Mouse (Mus musculus) CH12.LX (cell line): ENCODE results near the gene Tcea2. TPM values are rescaled to one million over a fixed set of nuclear protein-coding genes. Genes with fewer than 3 reads are reported as not detected.

Source experiments
- DNase-seq: peaks from one replicate; pipeline ENCODE4 v3.0.0-alpha.2; 2013; ENCODE audit errors: extremely low read depth
- H3K27ac ChIP-seq: 2 replicates; pipeline ENCODE4 v1.5.1; 2012; ENCODE audit warnings: low read depth, mild to moderate bottlenecking, control low read depth, moderate library complexity; ENCODE audit not compliant: insufficient read depth
- H3K27me3 ChIP-seq: replicated peaks from 2 replicates; pipeline ENCODE3; 2012; ENCODE audit warnings: inconsistent platforms
- H3K36me3 ChIP-seq, 2 experiments: replicated peaks in 1 of 2; 2 replicates each; pipeline versions ENCODE3 to v1.6.1; 2012; ENCODE audit warnings: inconsistent platforms in 1 of 2, low read length in 1 of 2, mild to moderate bottlenecking in 1 of 2, mixed read lengths in 1 of 2, moderate library complexity in 1 of 2; ENCODE audit not compliant: control insufficient read depth in 1 of 2, insufficient read depth in 1 of 2
- H3K4me1 ChIP-seq, 2 experiments: 2 replicates each; pipeline ENCODE4 v1.6.1; 2012; ENCODE audit warnings: inconsistent platforms in 1 of 2, moderate library complexity in 1 of 2; ENCODE audit not compliant: insufficient read depth in 2 of 2, control insufficient read depth in 1 of 2
- H3K4me2 ChIP-seq: 2 replicates; pipeline ENCODE4 v1.6.1; 2012; ENCODE audit warnings: low read depth, mild to moderate bottlenecking, control low read depth; ENCODE audit not compliant: poor library complexity, insufficient read depth, severe bottlenecking
- H3K4me3 ChIP-seq, 3 experiments: fragments of 150-350 bp in 1 of 3; sonication (generic) in 1 of 3; replicated peaks in 1 of 3; 2 replicates each; pipeline versions ENCODE3 to v1.5.1; 2011 to 2012; ENCODE audit warnings: low read depth in 2 of 3, low read length in 2 of 3, mild to moderate bottlenecking in 2 of 3, moderate library complexity in 2 of 3, control low read depth in 1 of 3, improper control_type of control experiment in 1 of 3, inconsistent platforms in 1 of 3, mixed read lengths in 1 of 3; ENCODE audit not compliant: poor library complexity in 1 of 3
- H3K79me2 ChIP-seq: replicated peaks from 2 replicates; pipeline ENCODE4 v1.6.1; 2012; ENCODE audit warnings: mild to moderate bottlenecking, moderate library complexity; ENCODE audit not compliant: control insufficient read depth, poor library complexity, insufficient read depth, severe bottlenecking; ENCODE audit errors: extremely low read depth
- H3K9ac ChIP-seq: 2 replicates; pipeline ENCODE4 v1.6.1; 2012; ENCODE audit warnings: low read depth, mild to moderate bottlenecking, control low read depth, moderate library complexity; ENCODE audit not compliant: insufficient read depth
- H3K9me3 ChIP-seq: replicated peaks from 2 replicates; pipeline ENCODE3; 2012; ENCODE audit warnings: low read length, inconsistent platforms, mixed read lengths
- BHLHE40 ChIP-seq: IDR thresholded peaks from 2 replicates; pipeline ENCODE4 v1.6.1; 2011; ENCODE audit warnings: mild to moderate bottlenecking, low read depth, low read length, improper control_type of control experiment
- EP300 ChIP-seq: IDR thresholded peaks from 2 replicates; pipeline ENCODE4 v1.6.1; 2011; ENCODE audit warnings: low read length, improper control_type of control experiment
- HCFC1 ChIP-seq: IDR thresholded peaks from 2 replicates; pipeline ENCODE4 v1.6.1; 2012; ENCODE audit warnings: low read depth, mild to moderate bottlenecking, inconsistent platforms, low read length, improper control_type of control experiment
- IRF4 ChIP-seq: IDR thresholded peaks from 2 replicates; pipeline ENCODE4 v1.6.1; 2014; ENCODE audit warnings: low read depth, mild to moderate bottlenecking, inconsistent platforms, low read length, improper control_type of control experiment
- JUND ChIP-seq: conservative IDR thresholded peaks from 2 replicates; pipeline ENCODE4 v1.6.1; 2011; ENCODE audit warnings: low read depth, low read length, improper control_type of control experiment
- KAT2A ChIP-seq: IDR thresholded peaks from 2 replicates; pipeline ENCODE4 v1.6.1; 2012; ENCODE audit warnings: low read length, improper control_type of control experiment, inconsistent platforms; ENCODE audit not compliant: insufficient replicate concordance
- MAFK ChIP-seq: IDR thresholded peaks from 2 replicates; pipeline ENCODE4 v1.6.1; 2011; ENCODE audit warnings: low read length, improper control_type of control experiment; ENCODE audit not compliant: insufficient replicate concordance
- MAX ChIP-seq: IDR thresholded peaks from 2 replicates; pipeline ENCODE4 v1.6.1; 2011; ENCODE audit warnings: low read length, improper control_type of control experiment
- MAZ ChIP-seq: IDR thresholded peaks from 2 replicates; pipeline ENCODE4 v1.6.1; 2012; ENCODE audit warnings: low read depth, mild to moderate bottlenecking, inconsistent platforms, low read length, improper control_type of control experiment, moderate library complexity
- MEF2A ChIP-seq: IDR thresholded peaks from 2 replicates; pipeline ENCODE4 v1.6.1; 2014; ENCODE audit warnings: low read depth, mild to moderate bottlenecking, inconsistent platforms, low read length, improper control_type of control experiment, borderline replicate concordance
- POLR2A ChIP-seq: IDR thresholded peaks from 2 replicates; pipeline ENCODE4 v1.6.1; 2011; ENCODE audit warnings: low read depth, mild to moderate bottlenecking, improper control_type of control experiment, low read length
- POLR2AphosphoS2 ChIP-seq: IDR thresholded peaks from 2 replicates; pipeline ENCODE4 v1.6.1; 2011; ENCODE audit warnings: low read depth, low read length, improper control_type of control experiment
- RAD21 ChIP-seq: IDR thresholded peaks from 2 replicates; pipeline ENCODE4 v1.6.1; 2011; ENCODE audit warnings: low read depth, mild to moderate bottlenecking, low read length, improper control_type of control experiment, moderate library complexity
- RCOR1 ChIP-seq: conservative IDR thresholded peaks from 2 replicates; pipeline ENCODE4 v1.6.1; 2012; ENCODE audit warnings: low read depth, mild to moderate bottlenecking, inconsistent platforms, low read length, improper control_type of control experiment
- TBP ChIP-seq: conservative IDR thresholded peaks from 2 replicates; pipeline ENCODE4 v1.6.1; 2011; ENCODE audit warnings: low read depth, low read length, improper control_type of control experiment
- UBTF ChIP-seq: IDR thresholded peaks from 2 replicates; pipeline ENCODE4 v1.6.1; 2012; ENCODE audit warnings: low read depth, mild to moderate bottlenecking, inconsistent platforms, low read length, improper control_type of control experiment, moderate library complexity
- USF1 ChIP-seq: IDR thresholded peaks from 2 replicates; pipeline ENCODE4 v1.6.1; 2014; ENCODE audit warnings: low read depth, mild to moderate bottlenecking, inconsistent platforms, low read length, improper control_type of control experiment
- USF2 ChIP-seq: conservative IDR thresholded peaks from 2 replicates; pipeline ENCODE4 v1.6.1; 2011; ENCODE audit warnings: low read depth, low read length, improper control_type of control experiment
- ZC3H11A ChIP-seq: IDR thresholded peaks from 2 replicates; pipeline ENCODE4 v1.6.1; 2012; ENCODE audit warnings: low read depth, mild to moderate bottlenecking, inconsistent platforms, low read length, improper control_type of control experiment
- ZKSCAN1 ChIP-seq: IDR thresholded peaks from 2 replicates; pipeline ENCODE4 v1.6.1; 2012; ENCODE audit warnings: low read depth, inconsistent platforms, low read length, improper control_type of control experiment, borderline replicate concordance
- dilution Hi-C: fragments of 300-500 bp; cut with MboI; formaldehyde crosslinking; loops from 2 replicates; pipeline ENCODE4 v1.14.3; 2020; ENCODE audit warnings: low sequenced_read_pairs; ENCODE audit not compliant: extremely low pct_unique_long_range_greater_than_20kb, extremely low pct_ligation_motif_present
- in situ Hi-C: fragments of 300-500 bp; cut with MboI; formaldehyde crosslinking; loops from 3 replicates; pipeline ENCODE4 v1.14.3; 2019; ENCODE audit warnings: low sequenced_read_pairs, low pct_ligation_motif_present, low pct_unique_long_range_greater_than_20kb, mixed read lengths
- polyA plus RNA-seq: library from polyadenylated mRNA; unstranded; fragments of >175 nt; gene quantifications from 2 replicates; pipeline ENCODE4 v1.2.1, GENCODE M21; 2012; ENCODE audit warnings: low read depth; ENCODE audit not compliant: insufficient read length
- total RNA-seq, 2 experiments: library from RNA; depleted of rRNA; stranded (reverse); fragments of 300-350 nt in 1 of 2; fragments of >200 nt in 1 of 2; gene quantifications; 2 replicates each; pipeline ENCODE4 v1.2.3; 2012 to 2014

The Tcea2 gene
- total and polyA plus RNA-seq, 3 experiments, result 8.8 to 14.4 (median 9.2) TPM

GRCm38 (mm10) chr2:181693339-181694280, 13.5 kb downstream of the Tcea2 start, which contains the start of gene Rgs19 (continued):
- TF ChIP-seq MAZ, result peak; percentile 93
- TF ChIP-seq, all 38 proteins: peak for 18

DNA sequence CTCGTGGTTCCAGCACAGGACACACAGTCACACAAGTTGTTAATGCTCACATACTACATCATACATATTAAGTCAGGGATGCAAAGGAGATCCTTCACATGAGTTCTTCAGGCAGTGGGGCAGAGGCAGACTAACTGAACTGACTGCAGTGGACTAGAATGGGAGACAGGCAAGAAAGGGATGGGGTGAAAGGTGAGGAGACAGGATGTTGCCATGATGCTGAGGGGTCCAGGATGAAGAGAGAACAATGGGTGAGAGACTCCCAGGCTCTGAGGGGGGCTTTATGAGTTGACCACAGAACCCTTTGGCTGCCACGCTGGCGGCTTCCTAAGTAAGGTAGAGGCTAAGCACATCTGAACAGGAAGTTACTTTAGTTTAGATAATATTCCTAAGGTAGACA, 14.5 kb downstream of the Tcea2 start:
- H3K4me3 ChIP-seq, result peak overlapping the region in 2 of 3 experiments; percentile 70 to 71
- H3K4me2 ChIP-seq, result 0 out of 2 replicates have a peak overlapping the region, but pooled peaks have one; percentile 64
- H3K9me3 ChIP-seq, result no peaks in the 10 kb centered on the region
- dilution Hi-C loops (no loop called here), in situ Hi-C loops (loop anchor here (10.0 kb wide), 2 partner anchors 80 to 290 kb away; no protein-coding TSS in a partner anchor)
- TF ChIP-seq KAT2A, result no peak
- no peak for TF ChIP-seq RCOR1
- TF ChIP-seq HCFC1, result no peak
- TF ChIP-seq UBTF, result no peak
- TF ChIP-seq ZKSCAN1, result no peak
- TF ChIP-seq POLR2A, result no peak
- TF ChIP-seq RAD21, result no peak
- TF ChIP-seq MAZ, result no peak
- no peak for TF ChIP-seq POLR2AphosphoS2
- TF ChIP-seq TBP, result no peak
- TF ChIP-seq USF2, result no peak
- no peak for TF ChIP-seq BHLHE40
- TF ChIP-seq JUND, result no peak
- TF ChIP-seq IRF4, result no peak
- TF ChIP-seq USF1, result no peak
- TF ChIP-seq EP300, result no peak
- no peak for TF ChIP-seq MAFK
- no peak for TF ChIP-seq ZC3H11A
- TF ChIP-seq MAX, result no peak
- no peak for TF ChIP-seq MEF2A
- H3K27ac ChIP-seq, result no peak overlapping the region
- H3K36me3 ChIP-seq, result peaks cover 8 to 23% of the 10 kb centered on the region in 2 experiments
- H3K4me1 ChIP-seq, result peaks cover 21 to 52% of the 10 kb centered on the region in 2 experiments
- no peaks in the 10 kb centered on the region for H3K27me3 ChIP-seq
- no peak for DNase-seq
- H3K9ac ChIP-seq, result peak overlapping the region; percentile 78; the same call in 1 of the 2 replicates
- H3K79me2 ChIP-seq, result peaks cover 20% of the 10 kb centered on the region
